Mouse (Mus musculus): Measurements from ENCODE around the gene Fgfr2.

- TF ChIP-seq CTCF (IDR thresholded peaks at IDR 0.05): no peak
- no peak for TF ChIP-seq EP300 (IDR thresholded peaks at IDR 0.05)
Observed at GRCm38 (mm10) chr7:130262528-130263232, 2860.5 kb downstream of the Fgfr2 start.
